Mouse (Mus musculus) E14TG2a.4 (cell line): ENCODE results near the gene Mettl7b.
A peak's percentile ranks its signal among the peaks of the same experiment; 100 is the strongest.

ENCODE experiments used
- H3K27me3 ChIP-seq: 2 replicates; pipeline ENCODE4 v1.6.1; 2014; ENCODE audit warnings: low read length, control low read depth; ENCODE audit not compliant: insufficient read depth
- H3K36me3 ChIP-seq: 2 replicates; pipeline ENCODE4 v1.6.1; 2014; ENCODE audit warnings: low read length, control low read depth; ENCODE audit not compliant: insufficient read depth
- H3K4me1 ChIP-seq: replicated peaks from 2 replicates; pipeline ENCODE4 v1.6.1; 2014; ENCODE audit warnings: low read depth, low read length, control low read depth
- H3K4me3 ChIP-seq: replicated peaks from 2 replicates; pipeline ENCODE4 v1.5.1; 2014; ENCODE audit warnings: mild to moderate bottlenecking, low read length
- H3K9me3 ChIP-seq: 2 replicates; pipeline ENCODE4 v1.6.1; 2014; ENCODE audit warnings: low read length, control low read depth
- CTCF ChIP-seq: conservative IDR thresholded peaks from 2 replicates; pipeline ENCODE4 v1.5.1; 2014; ENCODE audit warnings: low read length
- NANOG ChIP-seq: IDR thresholded peaks from 2 replicates; pipeline ENCODE4 v1.6.1; 2014; ENCODE audit warnings: borderline replicate concordance, low read length, mixed read lengths
- POU5F1 ChIP-seq: IDR thresholded peaks from 2 replicates; pipeline ENCODE4 v1.6.1; 2014; ENCODE audit warnings: low read length, borderline replicate concordance

Mettl7b gene

DNA sequence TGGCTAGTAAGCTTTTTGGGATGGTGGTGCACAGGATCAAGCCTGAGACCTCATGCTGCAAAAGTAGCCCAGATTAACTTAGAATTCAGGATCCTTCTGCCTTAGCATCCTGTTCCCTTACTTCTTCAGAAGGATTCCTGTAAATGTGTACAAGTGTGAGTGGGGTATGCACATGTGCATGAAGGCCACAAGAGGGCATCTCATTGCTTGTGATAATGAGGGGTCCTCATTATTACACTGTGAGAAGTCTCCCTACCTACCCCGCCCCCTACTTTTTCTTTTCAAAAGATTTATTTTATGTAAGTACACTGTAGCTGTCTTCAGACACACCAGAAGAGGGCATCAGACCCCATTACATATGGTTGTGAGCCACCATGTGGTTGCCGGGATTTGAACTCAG is 45.2 kb downstream of the Mettl7b start:
- TF ChIP-seq NANOG = no peak
- no peak for TF ChIP-seq POU5F1
- peak; percentile 36 for TF ChIP-seq CTCF
- H3K4me1 ChIP-seq = peaks cover 66% of the 10 kb centered on the region
- no peaks in the 10 kb centered on the region for H3K9me3 ChIP-seq
- H3K4me3 ChIP-seq = no peak overlapping the region
- peaks cover 2% of the 10 kb centered on the region for H3K27me3 ChIP-seq
- H3K36me3 ChIP-seq = peaks cover 91% of the 10 kb centered on the region

- TF ChIP-seq NANOG (no peak), POU5F1 (no peak), CTCF (no peak)
- no peaks in the 10 kb centered on the region for H3K9me3 ChIP-seq
- peaks cover 11% of the 10 kb centered on the region for H3K27me3 ChIP-seq
- peaks cover 57% of the 10 kb centered on the region for H3K4me1 ChIP-seq
- peak overlapping the region; percentile 24; the same call in 1 of the 2 replicates for H3K4me3 ChIP-seq
- peaks cover 72% of the 10 kb centered on the region for H3K36me3 ChIP-seq
Measured at GRCm38 (mm10) chr10:128913696-128914095, 47.1 kb downstream of the Mettl7b start.

- TF ChIP-seq CTCF (peak; percentile 99), NANOG (no peak), POU5F1 (no peak)
Measured at GRCm38 (mm10) chr10:128913219-128913618, 47.6 kb downstream of the Mettl7b start.

GRCm38 (mm10) chr10:128912791-128913190 is 48.0 kb downstream of the Mettl7b start:
- peaks cover 19% of the 10 kb centered on the region for H3K27me3 ChIP-seq
- H3K9me3 ChIP-seq = no peaks in the 10 kb centered on the region
- TF ChIP-seq POU5F1 (no peak), NANOG (no peak), CTCF (no peak)
- no peak overlapping the region for H3K4me3 ChIP-seq
- H3K4me1 ChIP-seq = peaks cover 49% of the 10 kb centered on the region
- peaks cover 63% of the 10 kb centered on the region for H3K36me3 ChIP-seq

More at GRCm38 (mm10) chr10:128913219-128913618, 47.6 kb downstream of the Mettl7b start:
- no peak overlapping the region for H3K4me3 ChIP-seq
- H3K27me3 ChIP-seq = peaks cover 15% of the 10 kb centered on the region
- H3K4me1 ChIP-seq = peaks cover 53% of the 10 kb centered on the region
- peaks cover 68% of the 10 kb centered on the region for H3K36me3 ChIP-seq
- H3K9me3 ChIP-seq = no peaks in the 10 kb centered on the region

DNA sequence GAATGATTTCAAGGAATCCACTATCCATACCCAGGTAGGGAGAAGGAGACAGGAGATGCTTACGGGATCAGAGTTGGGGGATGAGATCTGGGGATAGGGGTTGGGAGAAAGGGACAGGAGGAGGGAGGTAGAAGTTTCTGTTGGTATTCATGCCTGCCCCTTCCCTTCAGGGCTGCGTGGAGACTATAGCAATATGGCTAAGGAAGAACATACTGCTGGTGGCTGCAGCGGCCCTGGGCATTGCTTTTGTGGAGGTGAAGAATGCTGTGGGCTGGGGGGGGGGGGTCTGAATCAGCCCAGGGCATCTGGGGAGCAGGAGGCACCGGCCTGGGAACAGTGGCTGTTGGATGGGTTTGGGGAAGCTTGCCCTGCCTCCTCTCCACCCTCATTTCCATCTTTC is 48.5 kb downstream of the Mettl7b start:
- peaks cover 21% of the 10 kb centered on the region for H3K27me3 ChIP-seq
- no peak for TF ChIP-seq CTCF
- TF ChIP-seq NANOG = no peak
- no peak for TF ChIP-seq POU5F1
- peaks cover 58% of the 10 kb centered on the region for H3K36me3 ChIP-seq
- no peaks in the 10 kb centered on the region for H3K9me3 ChIP-seq
- no peak overlapping the region for H3K4me3 ChIP-seq
- H3K4me1 ChIP-seq = peaks cover 46% of the 10 kb centered on the region

DNA sequence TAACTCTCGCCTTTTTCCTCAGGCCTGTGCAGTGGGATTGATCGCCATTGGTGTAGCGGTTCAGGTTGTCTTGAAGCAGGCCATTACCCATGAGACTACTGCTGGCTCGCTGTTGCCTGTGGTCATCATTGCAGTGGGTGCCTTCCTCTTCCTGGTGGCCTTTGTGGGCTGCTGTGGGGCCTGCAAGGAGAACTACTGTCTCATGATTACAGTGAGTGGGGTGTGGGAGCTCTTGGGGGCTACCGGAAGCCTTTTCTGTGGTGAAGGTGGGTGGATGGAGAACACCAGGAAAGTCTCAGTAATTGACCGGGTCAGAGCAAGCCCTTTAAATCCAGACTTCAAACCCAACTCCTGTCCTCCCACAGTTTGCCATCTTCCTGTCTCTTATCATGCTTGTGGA is 49.4 kb downstream of the Mettl7b start:
- TF ChIP-seq POU5F1 (no peak), NANOG (no peak), CTCF (no peak)
- Histone ChIP-seq H3K36me3 (peaks cover 50% of the 10 kb centered on the region), H3K4me3 (peak overlapping the region; percentile 90; the same call in 1 of the 2 replicates), H3K9me3 (no peaks in the 10 kb centered on the region), H3K27me3 (peaks cover 21% of the 10 kb centered on the region), H3K4me1 (peaks cover 46% of the 10 kb centered on the region)

DNA sequence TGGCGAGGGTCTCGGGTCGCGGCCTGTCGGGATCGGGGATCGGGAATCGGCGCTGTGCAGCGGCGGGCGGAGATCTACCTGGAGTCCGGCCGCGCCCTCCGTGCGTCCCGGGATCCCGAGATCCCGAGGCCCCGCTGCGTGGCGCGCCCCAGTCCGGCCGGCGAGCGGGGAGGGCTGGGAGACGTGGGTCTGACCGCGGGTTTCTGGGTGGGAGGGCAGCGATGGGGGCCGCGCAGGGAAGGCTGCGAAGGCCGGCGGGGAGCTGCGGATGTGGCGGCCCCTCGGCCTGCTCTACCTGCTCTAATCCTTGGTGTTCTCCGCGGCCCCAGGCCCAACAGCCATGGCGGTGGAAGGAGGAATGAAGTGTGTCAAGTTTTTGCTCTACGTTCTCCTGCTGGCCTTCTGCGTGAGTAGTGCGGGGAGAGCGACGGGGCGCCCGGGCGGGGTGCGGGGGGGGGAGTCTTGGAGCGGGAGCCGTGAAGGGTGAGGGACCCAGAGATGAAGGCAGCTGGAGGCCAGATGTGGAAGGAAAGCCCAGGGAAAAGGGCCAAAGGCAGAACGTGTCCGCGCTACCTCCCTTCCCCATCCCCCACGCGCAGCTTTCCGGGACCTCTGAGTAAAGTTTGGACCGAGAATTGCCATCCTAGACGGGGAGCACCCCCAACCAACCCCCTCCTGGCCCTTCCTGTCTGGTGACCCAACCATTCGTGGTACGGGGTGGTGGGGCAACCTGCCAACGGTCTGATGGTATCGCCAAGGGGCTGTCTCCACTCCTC is 50.5 kb downstream of the Mettl7b start:
- TF ChIP-seq NANOG (no peak), POU5F1 (no peak), CTCF (no peak)
- H3K27me3 ChIP-seq = peaks cover 21% of the 10 kb centered on the region
- no peaks in the 10 kb centered on the region for H3K9me3 ChIP-seq
- H3K36me3 ChIP-seq = peaks cover 41% of the 10 kb centered on the region
- peak overlapping the region; percentile 90 for H3K4me3 ChIP-seq
- peaks cover 54% of the 10 kb centered on the region for H3K4me1 ChIP-seq

GRCm38 (mm10) chr10:128909567-128910028 is 51.2 kb downstream of the Mettl7b start:
- TF ChIP-seq POU5F1 = no peak
- TF ChIP-seq NANOG = no peak
- TF ChIP-seq CTCF = no peak
- Histone ChIP-seq H3K4me1 (peaks cover 59% of the 10 kb centered on the region), H3K36me3 (peaks cover 34% of the 10 kb centered on the region)

More at GRCm38 (mm10) chr10:128909567-128910028, 51.2 kb downstream of the Mettl7b start:
- H3K9me3 ChIP-seq = no peaks in the 10 kb centered on the region
- peak overlapping the region; percentile 90 for H3K4me3 ChIP-seq
- peaks cover 21% of the 10 kb centered on the region for H3K27me3 ChIP-seq
